In genomic region chr15:31573692-31574091, GRCm38 (mm10) we compare ENCODE assay signal across 19 mouse cellular contexts.
"Had no signal": no experiment of that assay in that cellular context is flagged by ENCODE, and none has a peak within 500 bp of the region (broad histone marks: within the 10 kb centered on the region; RNA-seq: fewer than 3 reads in every experiment).

No protein-coding gene starts in this region.

- H3K9me3 ChIP-seq: intestine, embryonic 15.5 days; kidney, embryonic 15.5 days; lung, embryonic 15.5 days; midbrain, embryonic 10.5 days; midbrain, embryonic 13.5 days; stomach, embryonic 15.5 days had no signal

- H3K36me3 ChIP-seq: intestine, embryonic 15.5 days; kidney, embryonic 15.5 days; lung, embryonic 15.5 days; midbrain, embryonic 10.5 days; midbrain, embryonic 13.5 days; stomach, embryonic 15.5 days had no signal

- H3K27me3 ChIP-seq: intestine, embryonic 15.5 days; kidney, embryonic 15.5 days; lung, embryonic 15.5 days; midbrain, embryonic 13.5 days; stomach, embryonic 15.5 days had no signal

- H3K27ac ChIP-seq: intestine, embryonic 15.5 days; kidney, embryonic 15.5 days; left cerebral cortex, adult 2 months; lung, embryonic 15.5 days; midbrain, embryonic 10.5 days; midbrain, embryonic 13.5 days; stomach, embryonic 15.5 days had no signal

- H3K9ac ChIP-seq: intestine, embryonic 15.5 days; kidney, embryonic 15.5 days; lung, embryonic 15.5 days; midbrain, embryonic 13.5 days; stomach, embryonic 15.5 days had no signal

- H3K4me2 ChIP-seq: intestine, embryonic 15.5 days; kidney, embryonic 15.5 days; lung, embryonic 15.5 days; midbrain, embryonic 13.5 days; stomach, embryonic 15.5 days had no signal

- ATAC-seq: intestine, embryonic 15.5 days; midbrain, embryonic 13.5 days had no signal

- H3K4me3 ChIP-seq: intestine, embryonic 15.5 days; kidney, embryonic 15.5 days; left cerebral cortex, adult 2 months; lung, embryonic 15.5 days; midbrain, embryonic 10.5 days; midbrain, embryonic 13.5 days; stomach, embryonic 15.5 days had no signal

- DNase-seq: kidney, adult 11 months; kidney, adult 8-10 months; kidney, postnatal 10 days; kidney, postnatal 36 days; layer of hippocampus, postnatal 36 days; lung, adult 18-20 months; lung, postnatal 10 days; lung, postnatal 36 days; right cerebral cortex, adult 18-20 months; right cerebral cortex, postnatal 14 days; right cerebral cortex, postnatal 4 days; thymus, postnatal 25 days had no signal
